Mouse (Mus musculus): ENCODE results near the gene Ric1. TPM values are rescaled to one million over a fixed set of nuclear protein-coding genes. Genes with fewer than 3 reads are reported as not detected.

The Ric1 gene
- total RNA-seq, 1 experiment: 30.7 TPM

- no peak for TF ChIP-seq MAFK (IDR thresholded peaks at IDR 0.05; ENCODE audit: insufficient read depth, low read depth, low read length)
- no peak for TF ChIP-seq ZC3H11A (IDR thresholded peaks at IDR 0.05; ENCODE audit: borderline replicate concordance, low read depth, low read length)
- TF ChIP-seq CHD2 (IDR thresholded peaks at IDR 0.05; ENCODE audit: low read depth, low read length): no peak
- TF ChIP-seq HCFC1 (IDR thresholded peaks at IDR 0.05; ENCODE audit: borderline replicate concordance, insufficient read depth, low read length): no peak
- TF ChIP-seq ZNF384 (IDR thresholded peaks at IDR 0.05; ENCODE audit: low read depth, low read length): no peak
- H3K27ac ChIP-seq (ENCODE audit: insufficient read depth, low read depth, low read length, poor library complexity, severe bottlenecking): no peak overlapping the region
- no peak for DNase-seq (ENCODE audit: low read depth, low spot score)
- in situ Hi-C loops (cut with MboI; ENCODE audit: low sequenced_read_pairs in 2 of 2, unreplicated experiment in 2 of 2): no loop called here
- peaks cover 3% of the 10 kb centered on the region in 2 experiments; a peak in 1 of 4 replicates for H3K4me1 ChIP-seq (ENCODE audit: control insufficient read depth in 2 of 2, insufficient read depth in 2 of 2, low read length in 2 of 2, poor library complexity in 1 of 2)
- H3K4me3 ChIP-seq (ENCODE audit: insufficient read depth in 1 of 2, low read depth in 1 of 2, low read length in 2 of 2, poor library complexity in 1 of 2, severe bottlenecking in 1 of 2): no peak overlapping the region
- H3K9ac ChIP-seq (ENCODE audit: insufficient read depth, low read depth, low read length, poor library complexity, severe bottlenecking): no peak overlapping the region
- no peaks in the 10 kb centered on the region for H3K9me3 ChIP-seq (ENCODE audit: control insufficient read depth, insufficient read depth, low read depth, low read length)
- no peaks in the 10 kb centered on the region for H3K36me3 ChIP-seq (ENCODE audit: control insufficient read depth, insufficient read depth, low read length, poor library complexity, severe bottlenecking)
Measured at GRCm38 (mm10) chr19:29475210-29475620, 46.9 kb upstream of the Ric1 start.

- Histone ChIP-seq H3K36me3 (ENCODE audit: control insufficient read depth, insufficient read depth, low read length, poor library complexity, severe bottlenecking) (no peaks in the 10 kb centered on the region), H3K4me1 (ENCODE audit: control insufficient read depth in 2 of 2, insufficient read depth in 2 of 2, low read length in 2 of 2, poor library complexity in 1 of 2) (no peaks in the 10 kb centered on the region), H3K27ac (ENCODE audit: insufficient read depth, low read depth, low read length, poor library complexity, severe bottlenecking) (no peak overlapping the region), H3K9ac (ENCODE audit: insufficient read depth, low read depth, low read length, poor library complexity, severe bottlenecking) (no peak overlapping the region), H3K4me3 (ENCODE audit: insufficient read depth in 1 of 2, low read depth in 1 of 2, low read length in 2 of 2, poor library complexity in 1 of 2, severe bottlenecking in 1 of 2) (no peak overlapping the region), H3K9me3 (ENCODE audit: control insufficient read depth, insufficient read depth, low read depth, low read length) (no peaks in the 10 kb centered on the region)
- in situ Hi-C loops (cut with MboI; ENCODE audit: low sequenced_read_pairs in 2 of 2, unreplicated experiment in 2 of 2): no loop called here
- no peak for DNase-seq (ENCODE audit: low read depth, low spot score)
- TF ChIP-seq CHD2 (IDR thresholded peaks at IDR 0.05; ENCODE audit: low read depth, low read length) (no peak), MAFK (IDR thresholded peaks at IDR 0.05; ENCODE audit: insufficient read depth, low read depth, low read length) (peak; percentile 66; the same call in 1 of the 2 replicates)
Measured at GRCm38 (mm10) chr19:29478598-29478997, 43.5 kb upstream of the Ric1 start.

DNA sequence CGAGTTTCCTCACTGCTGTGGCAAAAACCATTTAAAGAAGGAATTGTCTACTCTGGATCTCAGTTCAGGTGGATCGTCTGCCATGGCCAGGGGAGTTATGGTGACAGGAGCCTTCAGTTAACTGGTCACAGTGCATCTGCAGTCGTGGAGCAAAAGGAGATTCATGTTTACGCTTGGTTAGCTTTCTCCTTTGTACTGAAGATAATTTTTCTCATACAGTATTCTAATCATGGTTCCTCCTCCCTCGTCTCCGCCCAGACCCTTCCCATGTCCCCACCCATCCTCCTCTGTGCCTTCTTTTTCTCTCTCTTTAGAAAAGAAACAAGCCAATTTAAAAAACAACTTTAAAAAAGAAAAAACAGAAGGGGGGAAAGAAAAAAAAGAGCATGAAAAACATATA lies 40.5 kb upstream of the Ric1 start:
- Histone ChIP-seq H3K9me3 (ENCODE audit: control insufficient read depth, insufficient read depth, low read depth, low read length) (no peaks in the 10 kb centered on the region), H3K36me3 (ENCODE audit: control insufficient read depth, insufficient read depth, low read length, poor library complexity, severe bottlenecking) (no peaks in the 10 kb centered on the region), H3K9ac (ENCODE audit: insufficient read depth, low read depth, low read length, poor library complexity, severe bottlenecking) (no peak overlapping the region), H3K4me1 (ENCODE audit: control insufficient read depth in 2 of 2, insufficient read depth in 2 of 2, low read length in 2 of 2, poor library complexity in 1 of 2) (no peaks in the 10 kb centered on the region), H3K27ac (ENCODE audit: insufficient read depth, low read depth, low read length, poor library complexity, severe bottlenecking) (no peak overlapping the region), H3K4me3 (ENCODE audit: insufficient read depth in 1 of 2, low read depth in 1 of 2, low read length in 2 of 2, poor library complexity in 1 of 2, severe bottlenecking in 1 of 2) (no peak overlapping the region)
- DNase-seq (ENCODE audit: low read depth, low spot score): no peak
- in situ Hi-C loops (cut with MboI; ENCODE audit: low sequenced_read_pairs in 2 of 2, unreplicated experiment in 2 of 2): no loop called here
- no peak for TF ChIP-seq ZNF384 (IDR thresholded peaks at IDR 0.05; ENCODE audit: low read depth, low read length)
- no peak for TF ChIP-seq CHD2 (IDR thresholded peaks at IDR 0.05; ENCODE audit: low read depth, low read length)
- TF ChIP-seq HCFC1 (IDR thresholded peaks at IDR 0.05; ENCODE audit: borderline replicate concordance, insufficient read depth, low read length): no peak
- TF ChIP-seq ZC3H11A (IDR thresholded peaks at IDR 0.05; ENCODE audit: borderline replicate concordance, low read depth, low read length): no peak
- no peak for TF ChIP-seq MAFK (IDR thresholded peaks at IDR 0.05; ENCODE audit: insufficient read depth, low read depth, low read length)

DNA sequence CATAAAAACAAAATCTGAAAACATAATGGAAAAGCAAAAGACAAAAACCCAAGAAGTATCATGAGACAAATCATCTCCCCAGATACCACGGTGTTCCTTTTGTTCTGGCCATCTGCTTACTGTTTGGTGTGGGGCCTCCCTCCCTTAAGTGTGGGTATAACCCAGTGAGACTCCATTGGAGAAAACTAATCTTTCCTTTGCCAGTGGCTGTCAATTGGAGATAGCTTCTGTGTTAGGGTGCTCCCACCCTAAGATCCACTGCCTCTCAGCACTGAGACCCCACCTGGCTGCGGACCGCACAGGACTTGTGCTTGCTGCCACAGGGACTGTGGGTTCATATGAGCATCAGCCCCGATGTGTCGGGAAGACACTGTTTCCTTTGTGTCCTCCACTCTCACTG lies 39.9 kb upstream of the Ric1 start:
- H3K9me3 ChIP-seq (ENCODE audit: control insufficient read depth, insufficient read depth, low read depth, low read length): no peaks in the 10 kb centered on the region
- H3K36me3 ChIP-seq (ENCODE audit: control insufficient read depth, insufficient read depth, low read length, poor library complexity, severe bottlenecking): no peaks in the 10 kb centered on the region
- H3K27ac ChIP-seq (ENCODE audit: insufficient read depth, low read depth, low read length, poor library complexity, severe bottlenecking): peak overlapping the region; percentile 43; the same call in 1 of the 2 replicates
- no peak overlapping the region for H3K4me3 ChIP-seq (ENCODE audit: insufficient read depth in 1 of 2, low read depth in 1 of 2, low read length in 2 of 2, poor library complexity in 1 of 2, severe bottlenecking in 1 of 2)
- DNase-seq (ENCODE audit: low read depth, low spot score): no peak
- H3K4me1 ChIP-seq (ENCODE audit: control insufficient read depth in 2 of 2, insufficient read depth in 2 of 2, low read length in 2 of 2, poor library complexity in 1 of 2): no peaks in the 10 kb centered on the region
- in situ Hi-C loops (cut with MboI; ENCODE audit: low sequenced_read_pairs in 2 of 2, unreplicated experiment in 2 of 2): no loop called here
- no peak overlapping the region for H3K9ac ChIP-seq (ENCODE audit: insufficient read depth, low read depth, low read length, poor library complexity, severe bottlenecking)
- TF ChIP-seq ZNF384 (IDR thresholded peaks at IDR 0.05; ENCODE audit: low read depth, low read length) (no peak), CHD2 (IDR thresholded peaks at IDR 0.05; ENCODE audit: low read depth, low read length) (no peak), ZC3H11A (IDR thresholded peaks at IDR 0.05; ENCODE audit: borderline replicate concordance, low read depth, low read length) (no peak), HCFC1 (IDR thresholded peaks at IDR 0.05; ENCODE audit: borderline replicate concordance, insufficient read depth, low read length) (no peak)

DNA sequence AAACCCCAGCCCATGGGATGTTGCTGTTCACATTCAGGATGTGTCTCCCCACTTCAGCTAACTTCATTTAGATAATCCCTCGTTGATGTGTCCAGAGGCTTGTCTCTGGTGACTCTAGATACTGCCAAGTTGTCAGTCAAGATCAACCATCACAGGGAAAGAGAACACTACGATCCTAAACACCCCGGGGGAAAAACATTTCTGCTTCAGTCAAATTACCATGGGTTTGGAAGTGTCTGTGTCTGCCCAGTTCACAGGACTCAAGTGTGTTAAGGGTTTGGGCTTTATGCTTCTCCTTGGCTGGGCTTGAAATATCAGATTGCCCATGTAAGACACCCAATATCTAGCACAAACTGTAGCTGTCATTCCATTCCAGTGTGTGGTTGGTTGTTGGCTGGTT lies 39.4 kb upstream of the Ric1 start:
- no peaks in the 10 kb centered on the region for H3K9me3 ChIP-seq (ENCODE audit: control insufficient read depth, insufficient read depth, low read depth, low read length)
- H3K9ac ChIP-seq (ENCODE audit: insufficient read depth, low read depth, low read length, poor library complexity, severe bottlenecking): no peak overlapping the region
- H3K4me3 ChIP-seq (ENCODE audit: insufficient read depth in 1 of 2, low read depth in 1 of 2, low read length in 2 of 2, poor library complexity in 1 of 2, severe bottlenecking in 1 of 2): no peak overlapping the region
- H3K27ac ChIP-seq (ENCODE audit: insufficient read depth, low read depth, low read length, poor library complexity, severe bottlenecking): no peak overlapping the region
- in situ Hi-C loops (cut with MboI; ENCODE audit: low sequenced_read_pairs in 2 of 2, unreplicated experiment in 2 of 2): no loop called here
- no peaks in the 10 kb centered on the region for H3K36me3 ChIP-seq (ENCODE audit: control insufficient read depth, insufficient read depth, low read length, poor library complexity, severe bottlenecking)
- TF ChIP-seq CHD2 (IDR thresholded peaks at IDR 0.05; ENCODE audit: low read depth, low read length) (no peak), MAFK (IDR thresholded peaks at IDR 0.05; ENCODE audit: insufficient read depth, low read depth, low read length) (no peak), ZNF384 (IDR thresholded peaks at IDR 0.05; ENCODE audit: low read depth, low read length) (no peak), ZC3H11A (IDR thresholded peaks at IDR 0.05; ENCODE audit: borderline replicate concordance, low read depth, low read length) (no peak), HCFC1 (IDR thresholded peaks at IDR 0.05; ENCODE audit: borderline replicate concordance, insufficient read depth, low read length) (no peak)
- no peak for DNase-seq (ENCODE audit: low read depth, low spot score)
- no peaks in the 10 kb centered on the region for H3K4me1 ChIP-seq (ENCODE audit: control insufficient read depth in 2 of 2, insufficient read depth in 2 of 2, low read length in 2 of 2, poor library complexity in 1 of 2)

Data from ES-E14 (cell line).